Mouse (Mus musculus) liver, postnatal 0 days (tissue): ENCODE results near the gene Dpp3. TPM values are rescaled to one million over a fixed set of nuclear protein-coding genes. Genes with fewer than 3 reads are reported as not detected.

Experiments used
- ATAC-seq: fragments of 200-750 bp; cut with Nextera tagmentation; 2 replicates; pipeline ENCODE4 v1.8.0; 2017; ENCODE audit warnings: mild to moderate bottlenecking, moderate library complexity
- DNase-seq: peaks from one replicate; pipeline ENCODE4 v3.0.0-alpha.2; 2016
- H3K27ac ChIP-seq: fragments of 300-500 bp; sonication (generic); 2 replicates; pipeline ENCODE4 v1.5.1; 2014; ENCODE audit warnings: antibody characterized with exemption, moderate library complexity, mild to moderate bottlenecking, low read depth
- H3K27me3 ChIP-seq: fragments of 300-500 bp; sonication (generic); 2 replicates; pipeline ENCODE4 v1.6.1; 2014; ENCODE audit warnings: low read length, control low read depth, mixed read lengths; ENCODE audit not compliant: insufficient read depth
- H3K36me3 ChIP-seq: fragments of 300-500 bp; sonication (generic); replicated peaks from 2 replicates; pipeline ENCODE4 v1.6.1; 2014; ENCODE audit warnings: mild to moderate bottlenecking, control low read depth, low read length, moderate library complexity, mixed read lengths; ENCODE audit not compliant: insufficient read depth
- H3K4me1 ChIP-seq: fragments of 300-500 bp; sonication (generic); 2 replicates; pipeline ENCODE4 v1.6.1; 2014; ENCODE audit warnings: antibody characterized with exemption, mild to moderate bottlenecking, control low read depth; ENCODE audit not compliant: insufficient read depth
- H3K4me2 ChIP-seq: fragments of 300-500 bp; sonication (generic); 2 replicates; pipeline ENCODE4 v1.6.1; 2014; ENCODE audit warnings: low read depth, mild to moderate bottlenecking, low read length, moderate library complexity, mixed read lengths
- H3K4me3 ChIP-seq: fragments of 300-500 bp; sonication (generic); 2 replicates; pipeline ENCODE4 v1.5.1; 2014; ENCODE audit warnings: low read depth, low read length
- H3K9ac ChIP-seq: fragments of 300-500 bp; sonication (generic); replicated peaks from 2 replicates; pipeline ENCODE4 v1.6.1; 2014; ENCODE audit warnings: mild to moderate bottlenecking, moderate library complexity
- H3K9me3 ChIP-seq: fragments of 300-500 bp; sonication (generic); 2 replicates; pipeline ENCODE4 v1.6.1; 2016; ENCODE audit warnings: mild to moderate bottlenecking, control low read depth, low read length, mixed read lengths
- CTCF ChIP-seq: sonication (generic); IDR thresholded peaks from 2 replicates; pipeline ENCODE4 v1.5.1; 2016; ENCODE audit warnings: antibody characterized with exemption, low read depth
- EP300 ChIP-seq: IDR thresholded peaks from 2 replicates; pipeline ENCODE4 v1.6.1; 2016; ENCODE audit warnings: antibody characterized with exemption, low read depth, mild to moderate bottlenecking
- WGBS: fragments of 180-500 bp; shearing (Covaris S2); extraction: QIAGEN DNeasy Blood & Tissue Kit; methylation state at CpG from one replicate; pipeline ENCODE4 v1.1.7; 2014; ENCODE audit not compliant: insufficient replicate concordance; 5-methylcytosine and 5-hydroxymethylcytosine counted together
- polyA plus RNA-seq: library from polyadenylated mRNA; unstranded; fragments of >200 nt; fragmentation: Nextera tagmentation; extraction: Ambion mirVana; gene quantifications from 2 replicates; pipeline ENCODE4 v1.2.1, GENCODE M21; 2015

The Dpp3 gene
- polyA plus RNA-seq, 1 experiment from 2014 or later, result 30.6 TPM

GRCm38 (mm10) chr19:4899888-4900287 is 28.2 kb downstream of the Dpp3 start:
- no peak overlapping the region for H3K27ac ChIP-seq
- H3K4me1 ChIP-seq, result no peaks in the 10 kb centered on the region
- H3K9ac ChIP-seq, result no peak overlapping the region
- no peaks in the 10 kb centered on the region for H3K9me3 ChIP-seq
- no peaks in the 10 kb centered on the region for H3K27me3 ChIP-seq
- 51% methylated on average over 3 of the region's 3 CpGs for WGBS
- no peaks in the 10 kb centered on the region for H3K36me3 ChIP-seq
- ATAC-seq, result no peak
- no peak for TF ChIP-seq CTCF
- no peak for TF ChIP-seq EP300
- DNase-seq, result no peak
- H3K4me2 ChIP-seq, result no peak overlapping the region
- no peak overlapping the region for H3K4me3 ChIP-seq

DNA sequence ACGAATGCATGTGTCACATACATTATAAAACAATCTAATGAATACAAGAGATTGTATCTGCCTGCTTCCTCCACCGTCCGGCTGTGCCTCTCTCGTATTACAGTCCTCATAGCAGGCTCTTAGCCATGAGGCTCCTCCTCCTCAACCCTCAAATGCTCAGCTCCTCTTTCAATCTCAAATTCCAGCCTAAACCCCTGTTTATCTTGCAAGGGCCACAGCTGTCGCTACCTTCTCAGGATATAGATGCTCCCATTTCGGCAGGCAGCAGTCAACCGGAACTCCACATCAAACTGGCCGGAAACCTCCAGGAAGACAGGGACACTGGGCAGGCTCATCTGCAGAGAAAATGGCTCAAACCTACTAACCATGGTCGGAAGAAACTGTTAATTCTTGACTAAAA is 29.1 kb downstream of the Dpp3 start:
- Histone ChIP-seq H3K9me3 (no peaks in the 10 kb centered on the region), H3K27me3 (no peaks in the 10 kb centered on the region), H3K4me1 (no peaks in the 10 kb centered on the region), H3K9ac (no peak overlapping the region), H3K36me3 (no peaks in the 10 kb centered on the region), H3K27ac (no peak overlapping the region), H3K4me3 (no peak overlapping the region), H3K4me2 (no peak overlapping the region)
- DNase-seq (no peak), ATAC-seq (no peak)
- WGBS, result 73% methylated on average over 9 of the region's 9 CpGs
- TF ChIP-seq EP300 (no peak), CTCF (no peak)

- Histone ChIP-seq H3K36me3 (no peaks in the 10 kb centered on the region), H3K27me3 (no peaks in the 10 kb centered on the region), H3K4me1 (peaks cover 2% of the 10 kb centered on the region; the same call in 1 of the 2 replicates), H3K4me2 (no peak overlapping the region), H3K9ac (no peak overlapping the region), H3K27ac (no peak overlapping the region), H3K4me3 (no peak overlapping the region), H3K9me3 (no peaks in the 10 kb centered on the region)
- no peak for TF ChIP-seq CTCF
- no peak for TF ChIP-seq EP300
- WGBS, result 70% methylated on average over 21 of the region's 21 CpGs
- no peak for DNase-seq
- ATAC-seq, result no peak
Observed at GRCm38 (mm10) chr19:4896780-4897520, 31.1 kb downstream of the Dpp3 start.

- no peaks in the 10 kb centered on the region for H3K36me3 ChIP-seq
- H3K9me3 ChIP-seq, result no peaks in the 10 kb centered on the region
- TF ChIP-seq EP300 (peak; percentile 63), CTCF (no peak)
- no peak overlapping the region for H3K4me3 ChIP-seq
- ATAC-seq (peak; percentile 82), DNase-seq (peak; percentile 40)
- H3K4me2 ChIP-seq, result no peak overlapping the region
- peaks cover 9% of the 10 kb centered on the region for H3K4me1 ChIP-seq
- WGBS, result 39% methylated on average over 3 of the region's 3 CpGs
- H3K27ac ChIP-seq, result no peak overlapping the region
- H3K9ac ChIP-seq, result no peak overlapping the region
- H3K27me3 ChIP-seq, result no peaks in the 10 kb centered on the region
Observed at GRCm38 (mm10) chr19:4891798-4892197, 36.3 kb downstream of the Dpp3 start.

DNA sequence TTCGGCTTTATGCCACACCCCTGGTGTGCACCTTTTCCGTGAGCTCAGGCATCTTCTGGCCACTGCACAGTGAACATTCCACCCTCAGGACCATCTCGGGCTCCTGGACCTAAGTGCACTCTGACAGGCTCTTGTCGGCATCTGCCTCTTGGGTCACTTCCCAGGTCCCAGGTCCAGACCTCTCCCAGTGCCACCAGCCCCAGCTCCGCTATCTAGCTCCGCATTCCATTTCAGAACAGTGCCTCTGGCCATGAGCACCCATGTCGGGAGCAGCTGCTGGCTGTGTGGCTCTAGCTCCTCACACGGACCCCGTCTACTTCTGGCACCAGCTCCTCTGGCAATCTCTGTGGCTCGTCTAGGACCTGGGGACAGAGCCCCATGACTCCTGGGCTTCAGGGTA is 38.3 kb downstream of the Dpp3 start:
- Histone ChIP-seq H3K27ac (no peak overlapping the region), H3K9ac (no peak overlapping the region), H3K4me3 (no peak overlapping the region), H3K27me3 (no peaks in the 10 kb centered on the region), H3K4me1 (peaks cover 9% of the 10 kb centered on the region), H3K4me2 (no peak overlapping the region), H3K9me3 (no peaks in the 10 kb centered on the region), H3K36me3 (no peaks in the 10 kb centered on the region)
- ATAC-seq (no peak), DNase-seq (no peak)
- WGBS, result 84% methylated on average over 10 of the region's 10 CpGs
- TF ChIP-seq CTCF (no peak), EP300 (no peak)

GRCm38 (mm10) chr19:4883961-4884360 is 44.1 kb downstream of the Dpp3 start:
- Histone ChIP-seq H3K27ac (no peak overlapping the region), H3K4me2 (peak overlapping the region; percentile 5; the same call in 1 of the 2 replicates), H3K9me3 (no peaks in the 10 kb centered on the region), H3K4me3 (no peak overlapping the region), H3K27me3 (no peaks in the 10 kb centered on the region), H3K4me1 (peaks cover 11% of the 10 kb centered on the region), H3K9ac (no peak overlapping the region), H3K36me3 (peaks cover 10% of the 10 kb centered on the region)
- TF ChIP-seq EP300 (no peak), CTCF (0 out of 2 replicates have a peak, but pooled peaks have one; percentile 4)
- ATAC-seq, result peak; percentile 92
- DNase-seq, result peak; percentile 37
- 71% methylated on average over 4 of the region's 4 CpGs for WGBS
